Mouse (Mus musculus): ENCODE results near the gene Pla2g15. TPM values are rescaled to one million over a fixed set of nuclear protein-coding genes. Genes with fewer than 3 reads are reported as not detected.

The Pla2g15 gene
- 9.7 and 10.5 TPM in 2 replicates for polyA plus RNA-seq (2012; rRNA removed)

GRCm38 (mm10) chr8:106149801-106150652, at the start of gene Pla2g15:
Gene Pla2g15, plus strand, starts transcription at chr8:106150399.

GRCm38 (mm10) chr8:106136156-106137130, 13.8 kb upstream of the Pla2g15 start, which contains the start of gene Esrp2:
Gene Esrp2, minus strand, starts transcription at chr8:106136974.

GRCm38 (mm10) chr8:106168356-106169016, 18.3 kb downstream of the Pla2g15 start, which contains the start of gene Slc7a6:
Gene Slc7a6, plus strand, starts transcription at chr8:106168857.

DNA sequence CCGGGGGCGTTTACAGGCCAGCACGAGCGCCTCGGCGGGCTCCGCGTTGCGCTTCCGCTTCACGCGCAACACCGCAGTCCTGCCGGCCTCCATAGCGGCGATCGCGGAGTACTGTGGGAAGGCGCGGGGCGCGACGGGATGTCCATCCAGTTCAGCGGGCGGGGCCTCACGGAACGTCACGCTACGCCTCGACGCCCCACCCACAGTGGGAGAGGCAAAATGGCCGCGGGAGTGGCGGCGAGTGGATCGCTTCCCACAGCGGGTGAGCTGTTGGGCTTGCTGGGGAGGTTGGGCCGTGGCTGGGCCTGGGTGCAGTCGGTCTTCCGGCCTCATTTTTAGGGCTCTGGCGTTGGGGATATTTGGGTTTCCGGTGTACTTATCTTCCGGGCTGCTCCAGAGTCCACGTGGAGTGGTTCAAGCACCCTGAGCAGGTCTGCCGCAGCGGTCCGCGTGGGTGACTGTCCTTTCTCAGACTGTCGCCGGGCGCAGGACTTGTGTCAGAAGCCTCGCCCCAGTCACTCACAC, 60.7 kb downstream of the Pla2g15 start, which contains the start of the genes Slc7a6os and Prmt7:
Slc7a6os (minus strand) TSS at position 115 of the 525 bp plus-strand sequence.
Prmt7 (plus strand) TSS at position 116 of the 525 bp plus-strand sequence.

Other genes with a start within 250 kb of the Pla2g15 start
- 30.6 and 35.4 TPM in 2 replicates for gene Pskh1, start 250.0 kb upstream of the Pla2g15 start, polyA plus RNA-seq (2012; rRNA removed)
- 6.9 and 2,597 TPM in 2 replicates for gene Ctrl, start 216.5 kb upstream of the Pla2g15 start, polyA plus RNA-seq (2012; rRNA removed)
- 274 and 456 TPM in 2 replicates for gene Psmb10, start 212.0 kb upstream of the Pla2g15 start, polyA plus RNA-seq (2012; rRNA removed)
- gene Lcat, start 207.0 kb upstream of the Pla2g15 start, polyA plus RNA-seq (2012; rRNA removed), result 1.0 and 1.3 TPM in 2 replicates
- 21.3 and 30.2 TPM in 2 replicates for gene Slc12a4, start 184.3 kb upstream of the Pla2g15 start, polyA plus RNA-seq (2012; rRNA removed)
- 0.10 and 0.12 TPM in 2 replicates for gene Dpep3, start 171.0 kb upstream of the Pla2g15 start, polyA plus RNA-seq (2012; rRNA removed)
- gene Dus2, start 159.1 kb upstream of the Pla2g15 start, polyA plus RNA-seq (2012; rRNA removed), result 5.5 TPM in 2 replicates
- not detected in 2 replicates for gene Dpep2nb, start 144.4 kb upstream of the Pla2g15 start, polyA plus RNA-seq (2012; rRNA removed)
- 8.0 and 8.7 TPM in 2 replicates for gene Ddx28, start 138.5 kb upstream of the Pla2g15 start, polyA plus RNA-seq (2012; rRNA removed)
- gene Nfatc3, start 91.6 kb upstream of the Pla2g15 start, polyA plus RNA-seq (2012; rRNA removed), result 12.8 and 15.7 TPM in 2 replicates
- 68.5 and 68.7 TPM in 2 replicates for gene Esrp2, start 13.4 kb upstream of the Pla2g15 start, polyA plus RNA-seq (2012; rRNA removed)
- 11.6 and 11.8 TPM in 2 replicates for gene Slc7a6, start 18.5 kb downstream of the Pla2g15 start, polyA plus RNA-seq (2012; rRNA removed)
- 17.6 and 19.1 TPM in 2 replicates for gene Slc7a6os, start 60.5 kb downstream of the Pla2g15 start, polyA plus RNA-seq (2012; rRNA removed)
- 15.8 and 16.5 TPM in 2 replicates for gene Prmt7, start 60.5 kb downstream of the Pla2g15 start, polyA plus RNA-seq (2012; rRNA removed)
- 88.1 and 97.5 TPM in 2 replicates for gene Smpd3, start 187.6 kb downstream of the Pla2g15 start, polyA plus RNA-seq (2012; rRNA removed)

All from colon, adult 2 months (tissue).